Comparison of ENCODE assay signal across 8 mouse cellular contexts in genomic region chr11:119916102-119916790, GRCm38 (mm10). TPM values are rescaled to one million over a fixed set of nuclear protein-coding genes. Genes with fewer than 3 reads are reported as not detected.
DNase-seq lines count a peak whose midpoint lies in the region; ATAC-seq and TF ChIP-seq lines count a peak whose summit lies in the region.

No protein-coding gene starts in this region.

- DNase-seq in left cerebral cortex, postnatal 4 days: peak; percentile 46
- no peak for DNase-seq in left cerebral cortex, adult 9 months (ENCODE audit: low spot score in 2 of 2)
- DNase-seq in gastrocnemius, postnatal 10 days: peak; percentile 53
- peak; percentile 94 for DNase-seq in kidney, adult 9 months
- peak; percentile 87 for DNase-seq in lung, postnatal 0 days (ENCODE audit: low spot score)
- no peak for DNase-seq in layer of hippocampus, adult 8-10 months (ENCODE audit: low spot score in 2 of 2)
- no peak for DNase-seq in thymus, postnatal 25 days

- no peak overlapping the region for H3K4me3 ChIP-seq in lung, postnatal 0 days (ENCODE audit: low read depth, low read length)

- H3K4me2 ChIP-seq in lung, postnatal 0 days (replicated peaks; ENCODE audit: low read depth, low read length): no peak overlapping the region

- no peak overlapping the region for H3K9ac ChIP-seq in lung, postnatal 0 days (replicated peaks; ENCODE audit: low read depth)

- peaks cover 27% of the 10 kb centered on the region for H3K36me3 ChIP-seq in lung, postnatal 0 days (ENCODE audit: insufficient read depth, low read length)

- peak; percentile 68 for ATAC-seq in lung, postnatal 0 days
- no peak for ATAC-seq in cerebellum, adult (ENCODE audit: insufficient number of reproducible peaks, low FRiP score, low TSS enrichment)

- TF ChIP-seq CTCF in lung, postnatal 0 days (IDR thresholded peaks at IDR 0.05): no peak

- H3K27me3 ChIP-seq in lung, postnatal 0 days (replicated peaks; ENCODE audit: insufficient read depth, low read length): no peaks in the 10 kb centered on the region

- H3K27ac ChIP-seq in lung, postnatal 0 days (ENCODE audit: low read length): peak overlapping the region; percentile 62; the same call in 1 of the 2 replicates

- TF ChIP-seq EP300 in lung, postnatal 0 days (IDR thresholded peaks at IDR 0.05): peak; percentile 38; the same call in 1 of the 2 replicates

- H3K4me1 ChIP-seq in lung, postnatal 0 days (ENCODE audit: insufficient read depth, low read depth, low read length): peaks cover 34% of the 10 kb centered on the region

- no peaks in the 10 kb centered on the region for H3K9me3 ChIP-seq in lung, postnatal 0 days (ENCODE audit: low read length)

- WGBS in lung, postnatal 0 days: 58% methylated on average over 15 of the region's 15 CpGs

- intact Hi-C loops in left cerebral cortex, postnatal 4 days (cut with DNase I): no loop called here

RNA-seq across cellular contexts. Expression of gene Chmp6, which starts 3.0 kb away (rescaled TPM):
- total RNA-seq in left cerebral cortex, postnatal 4 days (2021): 10 to 100 TPM; 43.2 to 48.2 TPM
- total RNA-seq in gastrocnemius, postnatal 10 days (2021): 10 to 100 TPM; 30.8 to 33.5 TPM
- 83.6 and 89.9 TPM in 2 replicates for polyA plus RNA-seq in lung, postnatal 0 days (2015; fragmentation: Nextera tagmentation; extraction: Ambion mirVana)
- total RNA-seq in layer of hippocampus, adult 8-10 months (2022): 10 to 100 TPM; 31.5 to 39.5 (median 37.3) TPM

RNA-seq across cellular contexts. Expression of gene Baiap2, which starts 26.3 kb away (rescaled TPM):
- total RNA-seq in left cerebral cortex, postnatal 4 days (2021): 10 to 100 TPM; 71.7 to 72.2 TPM
- total RNA-seq in gastrocnemius, postnatal 10 days (2021): 1 to 10 TPM; 4.1 to 6.3 TPM
- 42.9 and 52.6 TPM in 2 replicates for polyA plus RNA-seq in lung, postnatal 0 days (2015; fragmentation: Nextera tagmentation; extraction: Ambion mirVana)
- total RNA-seq in layer of hippocampus, adult 8-10 months (2022): 100 to 1,000 TPM; 170 to 244 (median 215) TPM

Comparison
In these comparisons a context has a peak if more than half of its experiments do, and no peak if none do; other contexts are left out.
1. DNase-seq: peak in left cerebral cortex, postnatal 4 days (single experiment), gastrocnemius, postnatal 10 days (single experiment), kidney, adult 9 months (single experiment) and lung, postnatal 0 days (single experiment); none in left cerebral cortex, adult 9 months (0 of 2), layer of hippocampus, adult 8-10 months (0 of 2) and thymus, postnatal 25 days (single experiment).
2. RNA of gene Baiap2, which starts 26.3 kb away (total RNA-seq): 170 to 244 TPM in layer of hippocampus, adult 8-10 months and 71.7 to 72.2 TPM in left cerebral cortex, postnatal 4 days; 4.1 to 6.3 TPM in gastrocnemius, postnatal 10 days; every median in the first group is over 4 times any median in the second.